Mouse (Mus musculus): ENCODE measurements around the gene AI481877.
A peak's percentile ranks its signal among the peaks of the same experiment; 100 is the strongest.

AI481877 gene

DNA sequence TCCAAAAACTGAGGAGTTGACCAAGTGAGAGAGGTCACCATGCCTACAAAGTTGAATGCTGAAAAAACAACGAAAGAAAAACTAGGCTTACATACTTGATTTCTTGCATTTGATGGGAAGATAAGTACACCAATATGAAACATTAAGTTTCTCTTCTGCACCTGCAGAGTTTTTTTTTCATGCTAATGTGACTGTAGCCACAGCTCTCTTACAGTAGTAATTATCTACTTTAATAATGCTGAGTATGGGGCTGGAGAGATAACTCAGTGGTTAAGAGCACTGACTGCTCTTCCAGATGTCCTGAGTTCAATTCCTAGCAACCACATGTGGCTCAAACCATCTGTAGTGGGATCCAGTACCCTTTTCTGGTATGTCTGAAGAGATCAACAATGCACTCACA, 13.7 kb downstream of the AI481877 start:
- DNase-seq (ENCODE audit: extremely low spot score): no peak

DNA sequence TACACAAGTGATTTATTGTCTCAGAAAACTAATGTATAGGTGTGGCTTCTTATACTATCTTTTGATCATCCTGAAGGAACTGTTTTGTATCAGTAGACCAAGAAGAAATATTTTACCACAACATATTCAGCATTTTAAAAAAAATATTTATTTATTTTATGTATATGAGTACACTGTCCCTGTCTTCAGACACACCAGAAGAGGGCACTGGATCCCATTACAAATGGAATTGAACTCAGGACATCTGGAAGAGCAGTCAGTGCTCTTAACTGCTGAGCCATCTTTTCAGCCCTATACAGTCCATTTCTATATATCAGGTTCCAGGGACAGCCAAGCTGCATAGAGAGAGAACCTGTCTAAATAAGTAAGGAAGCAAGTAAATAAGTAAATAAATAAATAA, 15.2 kb downstream of the AI481877 start:
- DNase-seq (ENCODE audit: extremely low spot score): no peak

DNA sequence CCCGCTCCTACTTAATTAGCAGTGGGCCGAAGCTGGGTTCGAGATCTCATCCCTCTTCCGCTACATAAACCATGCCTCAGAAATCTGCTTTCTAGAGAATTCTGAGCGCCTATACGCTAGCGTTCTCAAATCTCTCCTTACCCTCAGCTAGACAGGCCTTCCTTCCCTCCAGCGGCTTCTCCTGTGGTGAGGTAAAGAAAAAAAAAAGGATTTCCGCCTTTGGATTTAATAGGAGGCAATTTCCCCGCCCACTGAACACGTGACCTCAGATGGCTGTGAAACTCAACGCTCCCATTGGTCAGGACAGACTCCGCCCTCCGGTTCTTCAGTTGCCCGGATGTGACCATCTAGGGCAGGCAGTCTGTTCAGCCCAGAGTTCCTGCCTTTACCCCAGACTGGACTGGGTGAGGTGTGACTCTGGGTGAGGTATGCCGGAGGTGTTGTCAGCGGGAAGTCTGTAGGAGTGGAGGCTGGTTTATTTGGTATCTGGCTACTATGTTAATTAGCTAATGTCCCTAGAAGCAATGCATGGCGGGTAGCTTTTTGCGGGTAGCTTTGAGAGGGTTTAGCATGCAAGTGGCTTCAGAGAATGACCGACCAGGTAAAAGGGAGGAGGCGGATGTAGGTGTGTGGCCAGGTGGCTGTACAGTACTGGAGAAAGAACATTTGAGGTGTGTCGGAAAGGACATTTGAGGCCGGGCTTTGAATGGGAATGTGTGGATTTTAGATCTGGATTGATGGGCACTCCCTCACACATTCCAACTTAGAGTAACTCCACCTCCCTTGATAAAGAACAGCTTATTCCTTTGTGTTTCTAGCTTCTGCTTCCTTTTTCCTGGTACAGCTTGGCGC, 20.9 kb downstream of the AI481877 start:
- DNase-seq (ENCODE audit: extremely low spot score): no peak

DNA sequence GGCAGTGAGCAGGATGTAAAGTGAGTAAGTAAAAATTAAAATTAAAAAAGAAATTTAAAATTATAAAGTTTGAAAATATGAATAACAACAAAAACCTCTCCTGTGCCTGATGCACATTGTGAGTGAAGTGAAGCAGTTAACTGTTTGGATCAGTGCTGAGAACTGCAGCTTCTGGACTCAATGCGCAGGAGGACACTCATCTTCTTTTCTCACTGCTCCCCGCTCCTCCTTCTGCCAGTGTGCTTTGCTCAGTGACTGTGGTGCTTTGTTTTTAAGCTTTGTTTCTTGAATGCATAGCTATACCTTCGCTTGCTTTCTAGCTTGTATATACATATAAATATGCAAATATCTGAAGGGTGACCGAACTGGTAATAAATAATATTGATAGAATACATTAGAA, 30.1 kb downstream of the AI481877 start:
- no peak for DNase-seq (ENCODE audit: extremely low spot score)

DNA sequence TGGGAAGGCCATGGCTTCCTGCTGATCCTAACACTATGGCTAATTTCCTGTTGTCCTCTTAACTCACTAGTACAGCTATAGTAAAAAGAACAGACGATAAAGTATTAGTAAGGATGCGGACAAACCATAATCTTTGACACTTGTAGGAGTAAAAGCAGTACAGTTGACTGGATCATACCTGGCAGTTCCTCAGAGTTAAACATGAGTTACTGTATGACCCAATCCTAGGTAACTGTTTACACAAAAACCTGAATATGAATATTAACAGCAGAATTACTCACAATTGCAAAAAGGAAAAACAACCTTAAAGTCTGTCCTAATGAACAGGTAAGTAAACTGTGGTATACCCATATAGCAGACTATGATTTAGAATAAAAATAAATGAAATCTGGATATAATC, 30.9 kb downstream of the AI481877 start:
- no peak for DNase-seq (ENCODE audit: extremely low spot score)

DNA sequence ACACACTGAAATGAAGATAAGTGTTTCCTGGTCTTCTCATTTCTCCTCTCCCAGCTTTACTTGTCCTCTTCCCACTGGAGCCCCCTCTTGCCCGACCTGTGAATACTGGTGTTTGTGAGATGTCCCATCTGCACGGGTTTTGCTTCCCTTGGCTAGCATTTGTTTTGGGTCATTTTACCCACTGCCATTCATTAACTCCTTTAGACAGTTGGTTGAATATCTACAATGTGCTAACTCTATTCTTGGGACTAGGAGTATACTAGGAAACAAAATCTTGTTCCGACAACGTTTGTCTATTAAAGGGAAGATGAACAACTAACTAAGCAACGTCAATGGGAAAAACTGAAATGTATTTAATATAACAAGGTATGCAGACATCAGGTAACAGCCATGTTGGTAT, 32.1 kb downstream of the AI481877 start:
- DNase-seq (ENCODE audit: extremely low spot score): no peak

DNA sequence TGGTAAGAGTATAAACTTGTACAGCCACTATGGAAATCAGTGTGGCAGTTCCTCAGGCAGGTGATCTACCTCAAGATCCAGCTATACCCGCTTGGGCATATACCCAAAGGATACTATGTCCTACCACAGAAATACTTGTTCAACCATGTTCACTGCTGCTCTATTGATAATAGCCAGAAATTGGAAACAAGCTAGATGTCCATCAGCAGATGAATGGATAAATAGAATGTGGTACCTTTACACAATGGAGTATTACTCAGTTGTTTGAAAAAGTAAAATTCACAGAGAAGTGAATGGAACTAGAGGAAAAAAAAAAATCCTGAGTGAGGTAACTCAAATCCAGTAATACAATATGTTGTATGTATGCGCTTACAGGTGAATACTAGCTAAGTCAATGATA, 34.6 kb downstream of the AI481877 start:
- no peak for DNase-seq (ENCODE audit: extremely low spot score)

DNA sequence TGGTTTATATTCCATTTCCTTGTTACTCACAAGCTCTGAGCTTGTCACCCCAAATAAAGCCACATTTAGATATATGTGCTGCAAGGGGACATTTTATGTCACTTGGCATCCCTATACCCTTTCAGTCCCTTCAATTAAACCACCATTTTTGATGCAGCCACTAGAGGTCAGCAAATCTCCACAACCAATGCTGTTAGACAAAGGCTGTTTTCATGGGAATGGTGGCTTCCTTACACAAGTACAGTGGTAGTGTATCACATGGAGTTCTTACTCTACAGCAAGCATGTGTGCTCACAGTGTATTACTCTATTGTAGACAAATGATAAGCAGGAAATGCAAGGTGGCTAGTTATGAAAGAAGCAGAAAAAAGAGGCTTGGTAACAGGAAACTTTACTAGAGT, 42.4 kb downstream of the AI481877 start:
- peak; percentile 80 for DNase-seq (ENCODE audit: extremely low spot score)

DNA sequence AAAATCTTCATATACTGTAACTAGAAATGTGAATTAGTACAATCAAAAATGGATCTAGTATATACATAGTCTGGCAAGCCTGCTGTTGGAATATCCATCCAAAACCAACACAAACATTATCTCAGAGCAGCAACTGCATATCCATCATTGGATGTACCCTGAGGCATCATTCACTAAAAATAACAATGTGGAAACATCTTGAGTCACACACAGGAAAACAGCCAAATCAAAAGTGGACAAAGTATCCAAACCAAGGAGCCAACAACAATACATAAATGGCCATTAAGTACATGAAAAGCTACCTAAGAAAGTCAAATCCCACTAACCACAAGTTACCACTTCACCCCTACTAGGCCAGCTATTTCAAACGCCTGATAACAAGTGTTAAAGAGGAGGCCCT, 49.4 kb downstream of the AI481877 start:
- no peak for DNase-seq (ENCODE audit: extremely low spot score)

DNA sequence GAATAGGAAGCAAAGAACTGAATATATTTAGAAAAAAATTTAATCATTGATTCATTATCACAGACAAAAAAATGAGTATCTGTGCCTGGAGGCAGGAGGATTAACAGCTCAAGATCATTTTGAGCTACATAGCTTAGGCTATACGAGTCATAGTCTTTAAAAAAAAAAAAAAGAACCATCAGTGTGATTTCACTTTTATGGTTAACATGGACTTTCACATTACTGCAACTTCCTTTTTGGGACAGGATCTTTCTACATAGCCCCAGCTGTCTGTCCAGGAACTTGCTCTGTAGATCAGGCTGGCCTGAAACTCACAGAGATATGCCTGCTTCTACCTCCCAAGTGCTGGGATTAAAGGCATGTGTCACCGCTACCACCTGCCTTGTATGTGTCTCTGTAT, 55.4 kb downstream of the AI481877 start:
- DNase-seq (ENCODE audit: extremely low spot score): no peak

DNA sequence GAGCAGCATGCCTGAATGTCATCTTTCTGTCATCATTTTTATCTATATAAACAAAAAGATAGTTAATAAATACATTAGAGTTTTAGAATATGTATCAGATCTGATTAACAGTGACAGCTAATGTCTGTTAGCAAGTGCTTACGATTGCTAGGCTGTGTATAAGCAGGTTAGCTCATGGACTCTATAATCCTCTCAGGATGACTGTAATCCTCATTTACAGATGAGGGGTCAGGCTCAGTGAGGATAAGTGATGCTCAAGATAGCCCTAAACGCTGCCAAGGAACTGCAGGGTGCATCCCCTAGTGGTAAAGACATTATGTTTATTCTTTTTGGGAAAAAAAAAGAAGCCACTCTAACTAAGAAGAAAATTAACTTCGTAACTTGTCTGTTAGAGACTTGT, 69.5 kb downstream of the AI481877 start:
- no peak for DNase-seq (ENCODE audit: extremely low spot score)

DNA sequence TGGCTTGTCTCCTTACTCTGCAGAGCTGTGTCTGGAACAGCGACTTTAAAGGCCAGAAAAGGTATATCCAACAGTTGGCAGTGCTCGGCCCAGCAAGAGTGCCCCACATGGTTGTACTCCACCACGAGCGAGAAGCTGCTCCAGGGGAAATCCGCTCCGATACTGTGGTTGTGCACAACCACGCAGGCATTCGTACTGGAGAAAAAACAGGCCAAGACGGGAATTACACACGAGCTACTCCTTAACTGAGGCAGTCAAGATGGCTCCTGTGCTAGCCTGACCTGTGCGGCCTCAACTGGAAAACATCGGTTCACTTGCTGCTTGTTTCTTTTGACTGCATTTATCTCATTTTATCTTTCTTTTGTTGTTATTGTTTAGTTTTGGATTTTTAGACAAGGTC, 76.3 kb downstream of the AI481877 start:
- no peak for DNase-seq (ENCODE audit: extremely low spot score)

DNA sequence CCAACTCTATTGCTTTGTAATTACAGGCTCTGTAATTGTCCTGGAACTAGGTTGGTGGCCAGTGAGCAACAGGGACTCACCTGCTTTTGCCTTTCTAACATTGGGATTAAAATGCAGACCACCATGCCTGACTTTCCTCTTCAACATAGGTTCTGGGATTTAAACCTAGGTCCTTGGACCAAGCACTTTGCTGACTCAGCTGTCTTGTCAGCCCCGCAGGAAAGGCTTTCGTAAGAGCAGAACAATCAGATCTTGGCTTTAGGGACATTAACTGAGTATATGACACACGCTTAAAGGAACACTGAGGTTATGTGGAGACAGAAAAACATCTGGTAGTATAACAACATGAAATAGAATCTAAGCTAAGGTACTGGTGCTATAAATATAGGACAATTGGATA, 80.9 kb downstream of the AI481877 start:
- DNase-seq (ENCODE audit: extremely low spot score): no peak

DNA sequence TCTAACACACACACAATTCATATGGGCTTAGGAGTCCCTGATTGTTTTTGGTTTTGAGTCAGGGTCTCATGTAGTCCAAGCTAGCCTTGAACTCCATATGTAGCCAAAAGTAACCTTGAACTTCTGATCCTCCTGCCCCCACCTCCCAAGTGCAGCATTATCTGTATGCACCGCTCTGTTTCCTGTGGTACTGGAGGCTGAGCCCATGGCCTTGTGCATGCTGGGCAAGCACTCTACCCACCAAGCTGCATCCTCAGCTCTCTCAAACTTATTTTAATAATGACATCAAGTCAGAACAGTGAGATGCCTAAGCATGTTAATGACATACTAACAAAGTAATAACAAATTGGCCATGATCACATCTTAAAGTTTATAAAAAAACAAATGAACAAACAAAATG, 87.7 kb downstream of the AI481877 start:
- DNase-seq (ENCODE audit: extremely low spot score): no peak

DNA sequence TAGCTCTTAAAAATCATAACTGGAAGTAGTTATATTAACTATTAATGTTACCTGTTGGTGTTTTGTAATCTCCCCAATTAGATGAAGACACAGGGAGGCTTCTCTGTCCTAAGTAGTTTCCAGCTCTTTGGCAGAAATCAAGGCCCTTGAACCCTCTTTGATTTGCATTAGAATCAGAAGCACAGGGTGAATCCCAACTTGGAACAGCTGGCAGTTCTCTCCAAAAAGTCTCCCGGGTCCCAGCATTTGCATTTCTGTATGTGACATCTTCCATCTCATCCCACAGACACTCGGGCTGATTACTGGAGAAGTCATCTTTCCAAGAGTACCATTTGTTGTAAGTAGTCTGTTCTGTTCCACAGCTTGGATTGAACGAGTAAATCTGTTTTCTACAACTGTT, 91.6 kb downstream of the AI481877 start:
- no peak for DNase-seq (ENCODE audit: extremely low spot score)

DNA sequence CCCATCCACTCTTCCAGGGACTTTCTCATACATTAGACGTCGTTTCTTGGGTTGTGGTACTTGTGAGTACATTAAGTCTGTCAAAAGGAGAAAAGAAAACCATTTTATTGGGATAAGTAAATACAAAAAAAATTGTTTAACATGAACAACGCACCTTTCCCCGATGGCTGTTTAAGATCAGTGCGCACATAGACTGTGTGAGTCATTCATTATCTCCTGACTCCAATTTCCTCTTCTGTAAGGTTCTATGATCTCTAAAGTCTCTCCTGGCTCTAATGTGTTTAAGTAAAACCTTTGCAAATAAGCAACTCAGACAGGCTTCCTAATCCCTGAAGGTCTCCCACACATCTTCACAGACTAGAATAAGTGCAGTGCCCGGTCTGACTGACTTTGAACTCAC, 94.9 kb downstream of the AI481877 start:
- DNase-seq (ENCODE audit: extremely low spot score): no peak

DNA sequence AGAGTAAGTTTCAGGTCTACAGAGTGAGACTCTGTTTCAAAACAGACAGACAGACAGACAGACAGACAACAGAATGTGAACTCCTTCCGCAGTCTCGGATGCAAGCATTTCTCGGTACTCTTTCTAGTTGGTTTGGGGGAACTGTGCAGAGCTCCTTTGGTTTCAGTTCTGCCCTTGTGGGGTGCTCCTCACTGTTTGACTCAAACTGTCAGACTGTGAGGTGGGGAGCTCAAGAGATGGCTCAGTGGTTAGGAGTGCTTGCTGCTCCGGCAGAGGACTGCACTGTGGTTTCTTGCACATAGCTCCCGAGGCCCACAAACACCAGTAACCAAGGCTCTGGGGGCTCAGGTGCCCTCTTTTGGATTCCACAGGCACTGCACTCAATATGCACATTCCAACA, 95.7 kb downstream of the AI481877 start:
- DNase-seq (ENCODE audit: extremely low spot score): no peak

DNA sequence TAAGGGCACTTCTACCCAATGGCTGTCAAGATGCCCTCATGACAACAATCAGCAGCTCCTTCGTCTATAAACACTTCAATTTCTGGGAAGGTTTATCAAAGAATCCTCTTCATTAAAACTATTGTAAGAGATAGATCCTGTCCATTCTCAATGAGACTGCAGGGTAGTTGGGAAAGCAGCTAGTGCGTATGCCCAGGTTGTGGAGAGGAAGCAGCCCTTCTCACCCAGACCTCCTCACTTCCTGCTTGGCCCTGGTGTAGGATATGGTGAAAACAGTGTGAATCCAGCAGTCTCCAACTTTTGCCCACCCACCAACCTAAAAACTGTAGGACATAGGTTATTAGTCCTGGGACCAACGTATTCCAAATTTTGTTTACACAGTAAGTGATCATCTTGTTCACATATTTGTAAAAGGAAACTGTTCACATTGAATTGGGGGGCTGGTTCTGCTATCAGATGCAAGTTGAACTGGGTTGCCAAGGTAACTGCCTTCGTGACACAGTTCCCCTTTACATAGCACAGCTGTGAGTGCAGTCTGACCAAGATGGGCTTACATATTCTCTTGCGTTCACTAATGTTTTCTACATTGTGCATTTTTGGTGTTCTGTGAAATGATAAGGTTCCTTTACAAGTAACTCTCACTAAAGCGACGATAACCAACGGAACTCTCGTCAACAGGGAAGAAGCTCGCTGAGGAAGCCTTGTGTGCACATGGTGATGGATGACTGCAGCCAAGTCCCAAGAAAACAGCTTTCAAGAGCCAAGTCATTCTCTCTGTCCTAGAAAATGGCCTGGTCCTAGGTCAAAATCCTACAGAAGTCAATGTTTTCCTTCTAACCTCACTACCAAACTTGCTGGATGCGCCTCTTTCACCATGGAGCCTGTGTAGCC, 98.1 kb downstream of the AI481877 start:
- DNase-seq (ENCODE audit: extremely low spot score): no peak

DNA sequence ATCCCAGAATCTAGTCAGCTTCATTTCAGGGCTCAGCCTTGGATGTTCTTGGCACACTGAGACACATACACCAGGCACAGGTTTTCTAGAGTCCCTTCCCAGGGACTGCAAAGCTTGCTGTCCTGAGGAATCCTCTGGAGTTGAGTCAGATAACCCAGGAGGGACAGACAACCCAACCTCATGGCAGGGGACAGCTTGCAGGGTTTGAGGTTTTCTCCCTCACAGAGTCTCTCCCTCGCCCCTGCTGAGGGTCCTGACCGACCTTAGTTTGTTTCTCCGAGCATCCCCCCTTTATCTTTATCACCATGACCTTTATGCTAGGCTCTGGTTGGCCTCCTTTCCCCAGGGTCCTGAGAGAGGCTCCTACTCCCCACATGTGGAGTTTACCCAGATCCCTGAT, 101.3 kb downstream of the AI481877 start:
- DNase-seq (ENCODE audit: extremely low spot score): no peak

DNA sequence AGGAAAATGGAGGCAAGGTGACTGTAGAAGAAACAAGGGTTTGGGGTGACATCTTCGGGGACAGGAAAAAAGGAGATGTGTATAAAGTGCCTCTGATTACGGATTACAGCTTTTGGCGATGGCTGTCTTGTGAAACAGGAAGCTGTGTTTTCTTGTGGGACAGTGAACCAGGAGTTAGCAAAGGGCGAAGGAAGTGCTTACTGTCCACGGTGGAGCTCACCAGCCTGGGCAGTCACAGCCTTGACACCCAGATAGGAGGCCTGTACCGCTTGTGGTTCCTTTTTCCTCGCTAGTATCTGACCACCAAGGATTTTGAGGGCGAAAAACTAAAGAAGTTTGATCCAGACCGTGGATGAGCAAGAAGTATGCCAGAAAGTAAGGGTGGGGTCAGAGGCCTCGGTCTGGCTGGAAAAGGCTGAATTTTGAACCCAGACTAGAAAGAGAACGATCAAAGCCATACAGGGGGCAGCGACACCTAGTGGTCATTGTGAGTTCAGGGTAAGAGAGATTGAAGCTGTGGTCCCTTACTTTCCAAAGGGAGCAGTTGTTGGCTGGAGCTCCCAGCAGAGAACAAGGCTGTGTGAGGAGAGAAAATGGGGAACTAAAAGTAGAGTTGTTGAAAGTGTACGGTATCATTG, 102.2 kb downstream of the AI481877 start:
- DNase-seq (ENCODE audit: extremely low spot score): peak; percentile 78

DNA sequence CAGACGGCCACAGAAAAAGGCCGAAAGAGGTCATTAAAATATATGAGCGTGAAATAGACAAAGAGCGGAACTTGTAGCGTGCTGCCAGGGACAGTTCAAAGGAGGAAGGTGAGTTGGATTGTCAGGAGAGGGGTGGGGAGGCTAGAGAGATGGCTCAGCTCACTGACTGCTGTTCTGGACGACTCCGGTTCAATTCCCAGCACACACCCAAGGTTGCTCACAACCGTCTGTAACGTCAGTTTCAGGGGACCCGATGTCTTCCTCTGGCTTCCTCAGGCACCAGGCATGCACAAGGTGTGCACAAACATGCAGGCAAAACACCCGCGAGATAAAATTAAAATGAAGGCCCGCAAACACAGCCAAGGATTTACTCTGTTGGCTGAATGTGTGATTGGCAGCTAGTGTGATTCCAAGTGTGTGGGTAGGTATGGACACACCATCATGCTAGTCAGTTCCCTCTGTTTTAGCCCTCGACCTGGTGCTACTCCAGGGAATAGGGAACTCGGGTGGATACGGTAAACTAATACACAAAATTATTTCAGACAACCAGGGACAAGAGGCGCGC, 102.9 kb downstream of the AI481877 start:
- DNase-seq (ENCODE audit: extremely low spot score): peak; percentile 12
